Mouse (Mus musculus) bone marrow macrophage, adult 2 months (primary cell): ENCODE results near the gene Gm11444.

Experiments used
- CTCF ChIP-seq: IDR thresholded peaks from 2 replicates; pipeline ENCODE4 v1.5.1; 2012; ENCODE audit warnings: low read depth, mild to moderate bottlenecking, low read length, moderate library complexity
- POLR2A ChIP-seq: IDR thresholded peaks from 2 replicates; pipeline ENCODE4 v1.6.1; 2012; ENCODE audit warnings: mild to moderate bottlenecking, low read depth, low read length, borderline replicate concordance

DNA sequence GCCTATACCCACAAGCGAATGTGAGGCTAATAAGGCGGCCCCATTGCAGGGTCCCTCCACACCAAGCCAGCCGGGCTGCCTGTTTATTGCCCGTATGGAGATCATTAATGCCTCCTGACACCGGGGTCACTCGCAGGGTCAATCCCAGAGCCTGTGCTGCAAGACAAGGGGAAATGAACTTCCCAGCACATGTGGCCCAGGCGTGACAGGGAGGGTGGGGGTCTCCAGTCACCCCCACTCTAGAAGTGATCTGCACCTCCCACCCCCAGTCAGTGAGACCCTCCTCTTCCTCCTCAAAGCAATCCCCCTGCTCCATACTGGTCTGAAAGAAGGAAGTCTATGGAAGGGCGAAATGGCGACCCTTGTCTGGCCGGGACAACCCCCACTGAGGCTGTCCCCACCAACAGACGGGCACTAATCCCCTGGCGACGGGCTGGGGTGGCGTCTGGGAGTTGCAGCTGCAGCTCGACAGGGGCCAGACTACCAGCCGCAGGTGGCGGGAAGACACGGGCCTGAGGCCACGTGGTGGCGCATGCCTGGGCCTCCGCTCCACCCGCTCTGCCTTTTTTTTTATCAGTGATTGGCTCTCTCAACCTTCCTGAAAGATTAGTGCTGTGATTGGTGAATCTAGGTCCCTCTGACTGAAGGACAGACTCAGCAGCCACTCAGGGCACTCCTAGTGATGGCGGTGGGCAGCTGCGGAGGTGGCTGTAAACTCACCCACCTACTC lies 26.1 kb upstream of the Gm11444 start:
- no peak for TF ChIP-seq POLR2A
- no peak for TF ChIP-seq CTCF
